Mouse (Mus musculus): ENCODE results near the gene Dcdc2a. TPM values are rescaled to one million over a fixed set of nuclear protein-coding genes. Genes with fewer than 3 reads are reported as not detected.

Gene Dcdc2a
- polyA plus RNA-seq, 1 experiment from 2014 or later: 1.9 TPM

DNA sequence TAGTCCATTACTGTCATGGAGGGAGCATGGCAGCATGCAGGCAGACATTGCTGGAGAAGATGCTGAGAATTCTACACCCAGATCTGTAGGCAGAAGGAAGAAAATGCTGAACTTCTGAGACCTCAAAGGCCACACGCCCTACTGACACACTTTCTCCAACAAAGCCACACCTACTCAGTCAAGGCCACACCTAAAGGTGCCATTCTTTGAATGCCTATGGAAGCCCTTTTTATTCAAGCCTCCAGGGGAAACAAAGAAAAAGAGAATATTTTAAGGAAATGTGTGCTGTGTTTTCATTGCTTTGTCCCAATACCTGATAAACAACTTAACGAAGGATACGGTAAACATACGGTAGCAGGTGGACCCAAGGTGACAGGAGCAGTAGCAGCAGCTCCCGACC lies 3.1 kb upstream of the Dcdc2a start:
- no peak for ATAC-seq (ENCODE audit: insufficient number of reproducible peaks, insufficient read depth, low FRiP score, low TSS enrichment)

GRCm38 (mm10) chr13:25055111-25055554 lies 671 bp upstream of the Dcdc2a start:
- Histone ChIP-seq H3K36me3 (no peaks in the 10 kb centered on the region), H3K4me2 (replicated peaks) (peak overlapping the region; percentile 77), H3K27ac (no peak overlapping the region), H3K9ac (peak overlapping the region; percentile 36), H3K27me3 (peaks cover 46% of the 10 kb centered on the region), H3K9me3 (peaks cover 11% of the 10 kb centered on the region), H3K4me3 (peak overlapping the region; percentile 47), H3K4me1 (peaks cover 10% of the 10 kb centered on the region)
- under 1% methylated on average over 34 of the region's 35 CpGs for WGBS
- ATAC-seq (ENCODE audit: insufficient number of reproducible peaks, insufficient read depth, low FRiP score, low TSS enrichment): peak; percentile 81

More for the DNA sequence above, 3.1 kb upstream of the Dcdc2a start:
- H3K9me3 ChIP-seq: peaks cover 22% of the 10 kb centered on the region
- no peak overlapping the region for H3K9ac ChIP-seq
- H3K36me3 ChIP-seq: no peaks in the 10 kb centered on the region
- WGBS: 90% methylated on average over 5 of the region's 5 CpGs
- no peak overlapping the region for H3K4me2 ChIP-seq (replicated peaks)
- no peak overlapping the region for H3K27ac ChIP-seq
- no peak overlapping the region for H3K4me3 ChIP-seq
- H3K4me1 ChIP-seq: peaks cover 10% of the 10 kb centered on the region
- peaks cover 36% of the 10 kb centered on the region for H3K27me3 ChIP-seq

- Histone ChIP-seq H3K36me3 (no peaks in the 10 kb centered on the region), H3K9me3 (no peaks in the 10 kb centered on the region), H3K27me3 (no peaks in the 10 kb centered on the region), H3K4me2 (replicated peaks) (no peak overlapping the region), H3K27ac (no peak overlapping the region), H3K4me3 (no peak overlapping the region), H3K4me1 (no peaks in the 10 kb centered on the region), H3K9ac (no peak overlapping the region)
- 93% methylated on average over 2 of the region's 2 CpGs for WGBS
- ATAC-seq (ENCODE audit: insufficient number of reproducible peaks, insufficient read depth, low FRiP score, low TSS enrichment): no peak
Measured at GRCm38 (mm10) chr13:25066659-25067058, 10.9 kb downstream of the Dcdc2a start.

DNA sequence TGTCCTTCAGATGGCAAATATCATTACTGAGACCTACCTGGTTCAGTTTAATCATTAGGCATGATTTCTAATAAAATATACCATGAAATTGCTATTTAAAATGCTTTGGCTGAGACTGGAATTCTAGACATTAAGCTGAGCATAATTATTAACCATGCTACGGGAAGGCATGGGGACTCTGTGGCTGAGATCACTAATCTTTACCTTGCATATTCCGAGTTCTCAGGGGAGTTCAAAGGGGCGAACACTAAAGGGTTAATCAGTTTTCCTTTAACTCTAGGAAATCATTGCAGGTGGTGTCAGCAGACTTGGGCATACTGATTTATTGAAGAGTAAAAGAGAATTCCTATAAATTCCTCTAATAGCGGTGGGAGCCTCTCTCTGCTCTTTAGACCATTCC lies 11.4 kb downstream of the Dcdc2a start:
- no peaks in the 10 kb centered on the region for H3K9me3 ChIP-seq
- WGBS: 76% methylated on average over 4 of the region's 4 CpGs
- no peak overlapping the region for H3K4me3 ChIP-seq
- H3K27ac ChIP-seq: no peak overlapping the region
- no peak overlapping the region for H3K4me2 ChIP-seq (replicated peaks)
- no peak for ATAC-seq (ENCODE audit: insufficient number of reproducible peaks, insufficient read depth, low FRiP score, low TSS enrichment)
- H3K9ac ChIP-seq: no peak overlapping the region
- H3K36me3 ChIP-seq: no peaks in the 10 kb centered on the region
- no peaks in the 10 kb centered on the region for H3K4me1 ChIP-seq
- no peaks in the 10 kb centered on the region for H3K27me3 ChIP-seq

GRCm38 (mm10) chr13:25069765-25070164 lies 14.0 kb downstream of the Dcdc2a start:
- Histone ChIP-seq H3K9me3 (no peaks in the 10 kb centered on the region), H3K4me3 (no peak overlapping the region), H3K4me1 (no peaks in the 10 kb centered on the region), H3K27ac (no peak overlapping the region), H3K4me2 (replicated peaks) (no peak overlapping the region), H3K9ac (no peak overlapping the region), H3K27me3 (no peaks in the 10 kb centered on the region), H3K36me3 (no peaks in the 10 kb centered on the region)
- WGBS: 69% methylated on average over 4 of the region's 4 CpGs
- no peak for ATAC-seq (ENCODE audit: insufficient number of reproducible peaks, insufficient read depth, low FRiP score, low TSS enrichment)

DNA sequence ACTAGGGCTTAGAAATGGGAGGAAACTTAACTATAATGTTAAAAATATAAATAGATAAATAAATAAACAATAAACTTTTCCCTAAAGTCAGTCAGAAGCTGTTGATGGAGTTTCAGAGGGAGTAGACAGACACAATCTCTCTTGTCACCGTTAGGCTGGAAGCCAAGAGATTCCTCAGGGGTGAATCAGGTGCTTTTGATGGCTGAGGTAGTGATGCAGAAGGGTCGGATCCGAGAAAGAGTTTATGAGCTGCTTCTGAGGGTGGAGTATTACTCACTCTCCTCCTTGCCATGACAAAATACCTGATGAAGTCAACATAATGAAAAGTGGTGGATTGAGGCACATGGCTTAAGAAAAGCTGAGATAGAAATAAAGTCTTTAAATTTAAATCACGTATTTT lies 15.0 kb downstream of the Dcdc2a start:
- Histone ChIP-seq H3K4me2 (replicated peaks) (no peak overlapping the region), H3K9me3 (no peaks in the 10 kb centered on the region), H3K4me3 (no peak overlapping the region), H3K27ac (no peak overlapping the region), H3K27me3 (no peaks in the 10 kb centered on the region), H3K36me3 (no peaks in the 10 kb centered on the region), H3K4me1 (no peaks in the 10 kb centered on the region), H3K9ac (no peak overlapping the region)
- no peak for ATAC-seq (ENCODE audit: insufficient number of reproducible peaks, insufficient read depth, low FRiP score, low TSS enrichment)
- WGBS: 87% methylated on average over 4 of the region's 4 CpGs

DNA sequence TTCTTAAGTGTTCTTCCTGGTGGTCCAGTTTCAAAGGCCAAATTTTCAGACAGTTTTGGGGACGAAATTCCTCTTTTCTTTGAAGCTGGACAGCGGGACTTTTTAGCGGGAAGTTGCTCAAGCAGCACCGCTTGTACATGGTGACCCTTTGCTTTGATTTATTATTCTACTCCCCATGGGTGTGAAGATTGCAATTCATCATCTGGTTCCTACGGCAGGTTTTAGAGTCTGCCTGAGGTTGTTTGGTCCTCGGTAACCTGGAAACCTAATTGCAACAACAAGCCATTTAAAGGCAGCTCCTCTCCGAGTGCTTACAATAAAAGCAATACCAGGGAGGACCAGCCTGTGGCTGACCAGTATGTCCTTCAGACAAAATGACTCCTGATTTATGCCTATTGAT lies 21.5 kb downstream of the Dcdc2a start:
- Histone ChIP-seq H3K36me3 (no peaks in the 10 kb centered on the region), H3K4me3 (no peak overlapping the region), H3K9ac (no peak overlapping the region), H3K9me3 (no peaks in the 10 kb centered on the region), H3K4me2 (replicated peaks) (no peak overlapping the region), H3K27me3 (no peaks in the 10 kb centered on the region), H3K27ac (no peak overlapping the region), H3K4me1 (no peaks in the 10 kb centered on the region)
- WGBS: 33% methylated on average over 7 of the region's 7 CpGs
- no peak for ATAC-seq (ENCODE audit: insufficient number of reproducible peaks, insufficient read depth, low FRiP score, low TSS enrichment)

GRCm38 (mm10) chr13:25083144-25083572 lies 27.4 kb downstream of the Dcdc2a start:
- Histone ChIP-seq H3K4me2 (replicated peaks) (peak overlapping the region; percentile 40), H3K36me3 (no peaks in the 10 kb centered on the region), H3K9ac (no peak overlapping the region), H3K4me1 (0 out of 2 replicates have a peak, but pooled peaks cover 9% of the 10 kb centered on the region), H3K4me3 (no peak overlapping the region), H3K9me3 (no peaks in the 10 kb centered on the region), H3K27me3 (0 out of 2 replicates have a peak, but pooled peaks cover 2% of the 10 kb centered on the region), H3K27ac (no peak overlapping the region)
- WGBS: 2% methylated on average over 15 of the region's 15 CpGs
- ATAC-seq (ENCODE audit: insufficient number of reproducible peaks, insufficient read depth, low FRiP score, low TSS enrichment): no peak

DNA sequence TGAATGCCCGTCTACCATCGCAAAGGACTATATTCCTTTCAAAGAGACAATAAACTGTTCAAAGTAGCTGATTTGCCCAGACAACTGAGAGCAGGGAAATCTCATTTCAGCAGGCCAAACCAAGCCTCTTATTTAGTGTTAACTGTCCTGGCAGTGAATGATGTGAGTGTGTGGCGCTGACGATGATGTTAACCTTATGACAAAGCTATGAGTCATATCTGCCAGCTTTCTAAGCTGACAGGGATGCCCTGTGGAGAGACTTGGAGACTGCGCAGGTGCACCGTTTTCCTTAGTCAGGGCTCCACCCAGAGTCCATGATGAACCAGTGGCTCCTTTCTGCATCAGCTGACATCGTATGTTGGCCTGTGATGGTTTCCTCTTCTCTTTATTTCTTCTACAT lies 29.3 kb downstream of the Dcdc2a start:
- Histone ChIP-seq H3K27ac (no peak overlapping the region), H3K36me3 (no peaks in the 10 kb centered on the region), H3K4me3 (no peak overlapping the region), H3K4me1 (0 out of 2 replicates have a peak, but pooled peaks cover 9% of the 10 kb centered on the region), H3K4me2 (replicated peaks) (no peak overlapping the region), H3K27me3 (0 out of 2 replicates have a peak, but pooled peaks cover 2% of the 10 kb centered on the region), H3K9ac (no peak overlapping the region), H3K9me3 (no peaks in the 10 kb centered on the region)
- 89% methylated on average over 7 of the region's 7 CpGs for WGBS
- ATAC-seq (ENCODE audit: insufficient number of reproducible peaks, insufficient read depth, low FRiP score, low TSS enrichment): no peak

DNA sequence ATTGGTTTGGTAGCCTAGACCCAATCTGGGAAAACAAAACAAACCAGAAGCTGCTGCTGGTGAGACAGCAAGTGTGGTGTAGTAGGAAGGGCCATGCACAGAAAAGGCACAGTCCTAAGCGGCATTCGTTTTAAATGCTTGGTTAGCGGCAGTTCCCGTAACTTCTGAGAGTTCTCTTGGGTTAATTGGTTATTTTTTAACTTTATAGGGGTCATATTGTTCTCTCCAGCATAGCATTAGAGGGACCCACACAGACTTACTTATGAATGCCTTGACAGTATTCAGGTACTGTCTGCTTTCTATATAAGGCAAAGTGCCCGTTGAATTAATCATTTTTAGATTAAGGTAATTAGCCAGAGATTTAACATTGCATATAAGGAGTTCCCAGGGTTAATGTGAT lies 35.5 kb downstream of the Dcdc2a start:
- Histone ChIP-seq H3K4me2 (replicated peaks) (no peak overlapping the region), H3K36me3 (no peaks in the 10 kb centered on the region), H3K27me3 (no peaks in the 10 kb centered on the region), H3K9me3 (no peaks in the 10 kb centered on the region), H3K9ac (no peak overlapping the region), H3K27ac (no peak overlapping the region), H3K4me3 (no peak overlapping the region), H3K4me1 (no peaks in the 10 kb centered on the region)
- no peak for ATAC-seq (ENCODE audit: insufficient number of reproducible peaks, insufficient read depth, low FRiP score, low TSS enrichment)
- WGBS: 84% methylated on average over 5 of the region's 5 CpGs

- no peak overlapping the region for H3K4me2 ChIP-seq (replicated peaks)
- no peaks in the 10 kb centered on the region for H3K4me1 ChIP-seq
- ATAC-seq (ENCODE audit: insufficient number of reproducible peaks, insufficient read depth, low FRiP score, low TSS enrichment): no peak
- no peaks in the 10 kb centered on the region for H3K27me3 ChIP-seq
- no peak overlapping the region for H3K27ac ChIP-seq
- H3K4me3 ChIP-seq: no peak overlapping the region
- H3K9ac ChIP-seq: no peak overlapping the region
- 79% methylated on average over 4 of the region's 4 CpGs for WGBS
- H3K36me3 ChIP-seq: no peaks in the 10 kb centered on the region
- H3K9me3 ChIP-seq: no peaks in the 10 kb centered on the region
Measured at GRCm38 (mm10) chr13:25093776-25094175, 38.0 kb downstream of the Dcdc2a start.

DNA sequence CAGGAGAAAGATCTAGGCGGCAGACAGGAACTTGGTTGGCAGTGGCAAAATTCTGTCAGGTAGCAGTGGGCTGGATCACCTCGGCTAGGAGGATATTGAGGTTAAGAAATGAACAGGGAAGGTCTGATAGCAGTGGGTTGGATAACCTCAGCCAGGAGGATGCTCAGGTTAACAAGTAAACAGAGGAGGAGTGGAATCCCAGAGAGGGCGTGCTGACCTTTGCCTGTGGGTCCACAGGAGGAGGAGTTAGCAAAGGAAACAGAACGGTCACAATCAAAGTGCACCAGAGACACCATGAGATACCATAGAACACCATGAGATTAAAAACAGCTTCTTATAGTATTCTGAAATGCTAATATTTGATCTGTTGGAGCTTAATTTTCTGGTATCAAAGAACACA lies 38.6 kb downstream of the Dcdc2a start:
- Histone ChIP-seq H3K4me1 (no peaks in the 10 kb centered on the region), H3K27ac (no peak overlapping the region), H3K36me3 (no peaks in the 10 kb centered on the region), H3K9ac (no peak overlapping the region), H3K4me3 (no peak overlapping the region), H3K4me2 (replicated peaks) (no peak overlapping the region), H3K27me3 (no peaks in the 10 kb centered on the region), H3K9me3 (no peaks in the 10 kb centered on the region)
- 63% methylated on average over 4 of the region's 4 CpGs for WGBS
- no peak for ATAC-seq (ENCODE audit: insufficient number of reproducible peaks, insufficient read depth, low FRiP score, low TSS enrichment)

DNA sequence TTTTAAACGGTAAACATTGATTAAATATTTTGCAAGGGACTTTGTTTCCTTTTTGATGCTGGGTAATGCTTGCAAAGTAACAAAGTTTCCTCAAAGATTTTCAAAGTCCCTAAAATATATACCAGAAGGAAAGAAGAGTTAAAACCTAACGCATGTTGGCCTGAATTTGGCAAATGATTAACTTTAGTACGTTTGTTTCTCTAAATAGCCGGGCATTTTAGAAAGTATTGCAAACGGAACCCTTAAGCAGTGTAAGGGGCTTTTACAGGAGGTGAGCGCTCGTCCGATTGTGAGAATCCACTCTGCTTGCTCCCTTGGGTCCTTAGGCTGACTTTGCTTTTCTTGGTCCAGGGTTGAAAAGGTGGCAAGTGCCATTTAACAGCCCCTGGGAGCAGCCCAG lies 41.5 kb downstream of the Dcdc2a start:
- no peak overlapping the region for H3K27ac ChIP-seq
- no peak overlapping the region for H3K9ac ChIP-seq
- H3K9me3 ChIP-seq: no peaks in the 10 kb centered on the region
- no peaks in the 10 kb centered on the region for H3K27me3 ChIP-seq
- no peak overlapping the region for H3K4me3 ChIP-seq
- no peak overlapping the region for H3K4me2 ChIP-seq (replicated peaks)
- no peaks in the 10 kb centered on the region for H3K36me3 ChIP-seq
- ATAC-seq (ENCODE audit: insufficient number of reproducible peaks, insufficient read depth, low FRiP score, low TSS enrichment): no peak
- WGBS: 79% methylated on average over 8 of the region's 8 CpGs
- no peaks in the 10 kb centered on the region for H3K4me1 ChIP-seq
